Mouse (Mus musculus): ENCODE results near the gene Hhat. TPM values are rescaled to one million over a fixed set of nuclear protein-coding genes. Genes with fewer than 3 reads are reported as not detected.

Hhat gene
- polyA plus RNA-seq, 1 experiment from 2014 or later = 9.0 TPM

GRCm38 (mm10) chr1:192797011-192797274, 25.9 kb upstream of the Hhat start:
- no peak for ATAC-seq (ENCODE audit: insufficient number of reproducible peaks, insufficient read depth, low FRiP score, low TSS enrichment, low read depth)
- Histone ChIP-seq H3K36me3 (no peaks in the 10 kb centered on the region), H3K4me1 (peaks cover 80% of the 10 kb centered on the region), H3K9ac (no peak overlapping the region), H3K4me2 (no peak overlapping the region), H3K27me3 (no peaks in the 10 kb centered on the region), H3K27ac (peak overlapping the region; percentile 85), H3K4me3 (no peak overlapping the region), H3K9me3 (no peaks in the 10 kb centered on the region)
- 47% methylated on average over 3 of the region's 3 CpGs for WGBS

- Histone ChIP-seq H3K4me1 (peaks cover 84% of the 10 kb centered on the region), H3K9ac (no peak overlapping the region)
- 5% methylated on average over 14 of the region's 21 CpGs for WGBS
Measured at GRCm38 (mm10) chr1:192796201-192797010, 25.4 kb upstream of the Hhat start.

GRCm38 (mm10) chr1:192794957-192795745, 24.1 kb upstream of the Hhat start:
- H3K27ac ChIP-seq = peak overlapping the region; percentile 86
- WGBS = 47% methylated on average over 9 of the region's 9 CpGs
- peaks cover 87% of the 10 kb centered on the region for H3K4me1 ChIP-seq
- no peak overlapping the region for H3K9ac ChIP-seq
- no peaks in the 10 kb centered on the region for H3K36me3 ChIP-seq
- no peak overlapping the region for H3K4me2 ChIP-seq
- H3K27me3 ChIP-seq = no peaks in the 10 kb centered on the region
- no peak for ATAC-seq (ENCODE audit: insufficient number of reproducible peaks, insufficient read depth, low FRiP score, low TSS enrichment, low read depth)
- H3K9me3 ChIP-seq = no peaks in the 10 kb centered on the region
- no peak overlapping the region for H3K4me3 ChIP-seq

More at GRCm38 (mm10) chr1:192796201-192797010, 25.4 kb upstream of the Hhat start:
- Histone ChIP-seq H3K9me3 (no peaks in the 10 kb centered on the region), H3K4me2 (peak overlapping the region; percentile 38), H3K36me3 (no peaks in the 10 kb centered on the region), H3K27ac (peak overlapping the region; percentile 86), H3K4me3 (no peak overlapping the region), H3K27me3 (no peaks in the 10 kb centered on the region)
- no peak for ATAC-seq (ENCODE audit: insufficient number of reproducible peaks, insufficient read depth, low FRiP score, low TSS enrichment, low read depth)

GRCm38 (mm10) chr1:192791897-192792361, 20.9 kb upstream of the Hhat start:
- under 1% methylated on average over 7 of the region's 7 CpGs for WGBS
- Histone ChIP-seq H3K9me3 (no peaks in the 10 kb centered on the region), H3K9ac (no peak overlapping the region), H3K27me3 (no peaks in the 10 kb centered on the region), H3K27ac (peak overlapping the region; percentile 95), H3K4me1 (peaks cover 87% of the 10 kb centered on the region), H3K4me2 (peak overlapping the region; percentile 33), H3K4me3 (no peak overlapping the region), H3K36me3 (no peaks in the 10 kb centered on the region)
- ATAC-seq (ENCODE audit: insufficient number of reproducible peaks, insufficient read depth, low FRiP score, low TSS enrichment, low read depth) = 0 out of 2 replicates have a peak, but pooled peaks have one; percentile 23

GRCm38 (mm10) chr1:192790442-192790841, 19.4 kb upstream of the Hhat start:
- no peak for ATAC-seq (ENCODE audit: insufficient number of reproducible peaks, insufficient read depth, low FRiP score, low TSS enrichment, low read depth)
- Histone ChIP-seq H3K9me3 (no peaks in the 10 kb centered on the region), H3K36me3 (no peaks in the 10 kb centered on the region), H3K9ac (no peak overlapping the region), H3K4me2 (no peak overlapping the region), H3K4me3 (no peak overlapping the region), H3K27ac (peak overlapping the region; percentile 95), H3K27me3 (no peaks in the 10 kb centered on the region), H3K4me1 (peaks cover 88% of the 10 kb centered on the region)
- 65% methylated on average over 4 of the region's 4 CpGs for WGBS

GRCm38 (mm10) chr1:192789828-192790227, 18.8 kb upstream of the Hhat start:
- Histone ChIP-seq H3K9ac (no peak overlapping the region), H3K36me3 (no peaks in the 10 kb centered on the region), H3K9me3 (no peaks in the 10 kb centered on the region), H3K27me3 (no peaks in the 10 kb centered on the region), H3K4me2 (no peak overlapping the region), H3K27ac (peak overlapping the region; percentile 95), H3K4me1 (peaks cover 93% of the 10 kb centered on the region), H3K4me3 (no peak overlapping the region)
- no peak for ATAC-seq (ENCODE audit: insufficient number of reproducible peaks, insufficient read depth, low FRiP score, low TSS enrichment, low read depth)
- WGBS = 23% methylated on average over 11 of the region's 11 CpGs

GRCm38 (mm10) chr1:192789111-192789522, 18.1 kb upstream of the Hhat start:
- H3K4me2 ChIP-seq = no peak overlapping the region
- no peak overlapping the region for H3K4me3 ChIP-seq
- H3K9ac ChIP-seq = no peak overlapping the region
- peak; percentile 64 for ATAC-seq (ENCODE audit: insufficient number of reproducible peaks, insufficient read depth, low FRiP score, low TSS enrichment, low read depth)
- H3K27ac ChIP-seq = peak overlapping the region; percentile 95
- no peaks in the 10 kb centered on the region for H3K36me3 ChIP-seq
- no peaks in the 10 kb centered on the region for H3K27me3 ChIP-seq
- 27% methylated on average over 10 of the region's 10 CpGs for WGBS
- peaks cover 91% of the 10 kb centered on the region for H3K4me1 ChIP-seq
- H3K9me3 ChIP-seq = no peaks in the 10 kb centered on the region

GRCm38 (mm10) chr1:192786194-192786593, 15.2 kb upstream of the Hhat start:
- Histone ChIP-seq H3K27me3 (no peaks in the 10 kb centered on the region), H3K4me3 (no peak overlapping the region), H3K9me3 (no peaks in the 10 kb centered on the region), H3K4me1 (peaks cover 63% of the 10 kb centered on the region), H3K9ac (no peak overlapping the region), H3K36me3 (no peaks in the 10 kb centered on the region), H3K27ac (peak overlapping the region; percentile 76), H3K4me2 (no peak overlapping the region)
- 79% methylated on average over 1 of the region's 1 CpGs for WGBS
- ATAC-seq (ENCODE audit: insufficient number of reproducible peaks, insufficient read depth, low FRiP score, low TSS enrichment, low read depth) = no peak

GRCm38 (mm10) chr1:192785046-192785961, 14.3 kb upstream of the Hhat start:
- Histone ChIP-seq H3K9me3 (no peaks in the 10 kb centered on the region), H3K36me3 (no peaks in the 10 kb centered on the region), H3K4me3 (no peak overlapping the region), H3K27ac (peak overlapping the region; percentile 76), H3K27me3 (no peaks in the 10 kb centered on the region), H3K4me1 (peaks cover 56% of the 10 kb centered on the region), H3K9ac (no peak overlapping the region), H3K4me2 (peak overlapping the region; percentile 1; the same call in 1 of the 2 replicates)
- WGBS = 49% methylated on average over 17 of the region's 17 CpGs
- ATAC-seq (ENCODE audit: insufficient number of reproducible peaks, insufficient read depth, low FRiP score, low TSS enrichment, low read depth) = no peak

- peaks cover 55% of the 10 kb centered on the region for H3K4me1 ChIP-seq
- no peak overlapping the region for H3K4me2 ChIP-seq
- H3K27me3 ChIP-seq = no peaks in the 10 kb centered on the region
- H3K9ac ChIP-seq = no peak overlapping the region
- no peak overlapping the region for H3K27ac ChIP-seq
- WGBS = 34% methylated on average over 4 of the region's 4 CpGs
- H3K9me3 ChIP-seq = no peaks in the 10 kb centered on the region
- no peak overlapping the region for H3K4me3 ChIP-seq
- no peaks in the 10 kb centered on the region for H3K36me3 ChIP-seq
- 0 out of 2 replicates have a peak, but pooled peaks have one; percentile 21 for ATAC-seq (ENCODE audit: insufficient number of reproducible peaks, insufficient read depth, low FRiP score, low TSS enrichment, low read depth)
Measured at GRCm38 (mm10) chr1:192784374-192784773, 13.4 kb upstream of the Hhat start.

- Histone ChIP-seq H3K9ac (no peak overlapping the region), H3K4me2 (no peak overlapping the region), H3K9me3 (no peaks in the 10 kb centered on the region), H3K4me1 (peaks cover 41% of the 10 kb centered on the region), H3K36me3 (no peaks in the 10 kb centered on the region), H3K27me3 (no peaks in the 10 kb centered on the region), H3K4me3 (no peak overlapping the region), H3K27ac (no peak overlapping the region)
- no peak for ATAC-seq (ENCODE audit: insufficient number of reproducible peaks, insufficient read depth, low FRiP score, low TSS enrichment, low read depth)
Measured at GRCm38 (mm10) chr1:192781256-192781655, 10.2 kb upstream of the Hhat start.
